Mouse (Mus musculus) right cerebral cortex, postnatal 25 days (tissue): ENCODE measurements around the gene Usp35.

Source experiments
- DNase-seq: peaks from one replicate; pipeline ENCODE4 v3.0.0; 2022

Gene Usp35

GRCm38 (mm10) chr7:97313364-97313995 lies 18.3 kb downstream of the Usp35 start:
- no peak for DNase-seq

DNA sequence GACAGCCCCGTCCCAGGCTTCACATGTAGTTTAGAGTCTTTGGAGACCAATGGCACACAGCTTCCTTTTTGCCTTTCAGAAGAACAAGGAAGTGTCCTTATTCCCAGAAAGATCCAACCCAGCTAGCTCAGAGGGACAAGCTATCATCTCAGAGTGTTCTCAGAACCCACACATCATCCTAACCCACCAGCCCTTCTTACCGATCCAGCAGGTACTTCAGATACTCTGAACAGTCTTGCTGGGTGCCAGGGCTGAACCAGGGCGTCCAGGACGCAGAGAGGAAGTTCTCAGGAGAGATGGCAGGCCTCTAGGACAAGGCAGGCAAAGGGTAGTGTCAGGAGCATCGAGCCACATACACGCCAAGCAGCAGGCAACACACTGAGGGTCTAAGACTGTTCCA lies 19.0 kb downstream of the Usp35 start:
- DNase-seq = no peak

GRCm38 (mm10) chr7:97312196-97312595 lies 19.6 kb downstream of the Usp35 start:
- no peak for DNase-seq

GRCm38 (mm10) chr7:97311620-97312019 lies 20.2 kb downstream of the Usp35 start:
- no peak for DNase-seq

- no peak for DNase-seq
Measured at GRCm38 (mm10) chr7:97310341-97310635, 21.5 kb downstream of the Usp35 start.

GRCm38 (mm10) chr7:97309461-97310340 lies 22.1 kb downstream of the Usp35 start:
- DNase-seq = peak; percentile 2

- peak; percentile 3 for DNase-seq
Measured at GRCm38 (mm10) chr7:97307546-97307945, 24.3 kb downstream of the Usp35 start.

DNA sequence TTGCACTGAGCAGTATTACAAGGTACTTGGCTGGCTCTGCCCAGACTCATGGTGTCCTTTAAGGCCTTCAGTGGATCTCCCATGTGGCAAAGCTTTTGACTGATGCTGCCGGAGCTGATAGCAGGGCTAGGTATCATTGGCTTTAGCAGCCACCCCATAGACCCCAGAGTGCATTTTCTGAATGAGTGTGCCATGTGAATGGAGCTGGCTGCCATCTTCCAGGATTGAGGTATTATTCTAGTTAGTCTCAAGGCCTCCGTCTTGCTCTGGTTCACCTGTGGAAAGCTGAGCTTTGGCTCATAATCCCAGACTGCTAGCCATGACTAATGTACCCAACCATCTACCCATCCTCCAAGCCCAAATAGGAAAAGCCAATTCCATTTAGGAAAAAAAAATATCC lies 25.0 kb downstream of the Usp35 start:
- no peak for DNase-seq

DNA sequence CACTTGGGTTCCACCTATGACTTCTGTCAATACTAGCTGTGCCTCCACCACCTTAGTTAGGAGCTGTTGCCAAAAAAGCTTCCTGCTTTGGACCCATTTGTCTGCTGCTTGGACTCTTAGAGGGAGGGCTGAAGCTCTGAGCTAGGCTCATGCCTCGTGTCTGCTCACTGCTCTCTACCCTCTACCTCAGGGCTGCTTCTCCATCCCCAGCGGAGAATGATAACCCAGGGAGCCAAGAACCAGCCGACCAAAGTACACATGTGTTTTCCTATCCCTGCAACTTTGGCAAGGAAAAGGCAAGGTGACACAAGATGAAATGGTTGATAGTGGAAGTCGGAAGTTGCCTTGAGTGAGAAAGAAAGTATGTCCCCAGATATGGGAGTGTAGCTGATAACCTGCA lies 26.6 kb downstream of the Usp35 start:
- no peak for DNase-seq

DNA sequence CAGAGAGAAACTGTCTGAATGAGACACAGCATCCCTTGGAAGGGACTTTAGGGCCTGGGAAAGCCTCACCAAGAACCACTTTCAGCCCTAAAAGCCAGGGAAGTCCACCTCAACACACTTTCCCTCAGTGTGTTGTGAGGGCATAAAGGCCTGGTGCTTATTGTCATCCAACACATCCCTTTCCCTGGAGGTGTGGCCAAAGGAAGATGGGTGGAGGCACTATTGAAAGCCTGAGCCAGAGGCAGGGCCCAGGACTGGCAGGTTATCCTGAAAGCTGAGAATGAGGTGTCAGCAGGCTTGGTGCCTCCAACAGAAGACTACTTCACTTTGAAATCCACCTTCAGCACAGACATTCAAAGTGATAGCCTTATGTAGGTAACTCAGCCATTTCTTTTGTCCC lies 27.3 kb downstream of the Usp35 start:
- DNase-seq = no peak

- DNase-seq = no peak
Measured at GRCm38 (mm10) chr7:97303614-97304013, 28.2 kb downstream of the Usp35 start.

DNA sequence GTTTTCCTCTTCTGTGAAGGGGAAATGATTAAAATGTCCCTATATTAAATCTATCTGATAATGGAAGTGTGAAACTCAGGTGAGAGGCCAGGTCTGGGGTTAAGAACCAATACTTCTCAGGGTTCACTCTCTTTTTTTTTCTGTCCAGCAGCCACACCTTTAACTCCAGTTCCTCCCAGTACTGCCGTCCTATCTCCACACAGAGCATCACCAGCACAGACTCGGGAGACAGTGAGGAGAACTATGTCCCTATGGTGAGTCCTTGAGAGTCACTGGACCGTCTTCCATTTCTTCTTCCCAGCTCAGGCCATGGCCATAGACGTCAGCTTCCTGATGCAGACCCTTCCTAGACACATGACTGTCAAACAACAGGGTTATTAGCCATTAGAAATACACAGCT lies 28.9 kb downstream of the Usp35 start:
- DNase-seq = no peak

- DNase-seq = no peak
Measured at GRCm38 (mm10) chr7:97302261-97302660, 29.6 kb downstream of the Usp35 start.

DNA sequence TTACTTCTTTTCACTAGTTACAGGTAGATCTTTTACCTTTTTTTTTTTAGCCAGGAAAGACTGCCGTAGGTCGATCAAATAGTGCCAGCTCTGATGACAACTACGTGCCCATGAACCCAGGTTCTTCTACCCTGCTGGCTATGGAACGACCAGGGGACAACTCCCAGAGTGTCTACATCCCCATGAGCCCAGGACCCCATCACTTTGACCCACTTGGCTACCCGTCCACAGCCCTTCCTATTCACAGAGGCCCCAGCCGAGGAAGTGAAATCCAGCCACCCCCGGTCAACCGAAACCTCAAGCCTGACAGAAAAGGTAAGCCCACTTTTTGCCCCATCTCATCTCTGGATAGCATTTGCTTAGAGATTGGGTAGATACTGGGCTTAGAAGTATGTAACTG lies 30.5 kb downstream of the Usp35 start:
- DNase-seq = no peak

- DNase-seq = no peak
Measured at GRCm38 (mm10) chr7:97300914-97301313, 30.9 kb downstream of the Usp35 start.

- no peak for DNase-seq
Measured at GRCm38 (mm10) chr7:97298943-97299342, 32.9 kb downstream of the Usp35 start.

GRCm38 (mm10) chr7:97298279-97298678 lies 33.5 kb downstream of the Usp35 start:
- DNase-seq = no peak

- peak; percentile 61 for DNase-seq
Measured at GRCm38 (mm10) chr7:97297466-97297865, 34.4 kb downstream of the Usp35 start.

DNA sequence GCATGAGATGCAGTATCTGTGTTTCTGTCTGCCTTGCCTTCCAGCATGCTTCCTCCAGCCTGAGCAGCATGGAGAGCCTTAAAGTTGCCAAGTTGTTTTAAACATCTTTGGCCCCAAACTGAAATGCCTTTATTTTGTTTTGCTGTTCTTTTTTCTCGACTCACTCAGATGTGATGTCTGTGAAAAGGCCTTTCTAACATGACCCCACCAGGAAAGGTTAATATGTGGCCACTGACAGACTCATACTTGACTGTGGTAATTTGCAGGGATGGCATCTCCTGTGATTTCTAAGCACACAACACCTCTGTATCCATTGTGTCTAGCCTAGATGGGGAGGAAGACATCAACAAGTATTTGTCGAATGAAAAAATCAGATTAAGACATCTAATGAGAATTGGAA lies 34.8 kb downstream of the Usp35 start:
- no peak for DNase-seq

DNA sequence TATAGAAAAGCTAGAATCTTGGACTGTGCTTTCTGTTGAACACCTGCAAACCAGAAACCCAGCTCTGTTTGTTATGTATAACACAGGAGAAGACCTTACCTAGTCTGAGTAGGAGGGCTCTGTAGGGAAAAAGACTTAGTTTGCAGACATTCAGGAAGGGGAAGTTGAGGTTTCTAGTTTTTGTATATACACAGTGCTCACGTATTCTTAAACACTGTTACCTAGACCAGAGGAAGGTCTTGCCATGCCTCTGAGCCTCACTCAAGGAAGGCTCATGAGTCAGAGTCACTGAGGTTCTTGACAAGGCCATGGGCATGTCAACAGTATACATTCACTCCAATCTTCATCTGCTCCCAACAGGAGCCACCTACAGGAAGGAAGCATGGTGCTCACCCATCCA lies 60.8 kb downstream of the Usp35 start:
- no peak for DNase-seq

DNA sequence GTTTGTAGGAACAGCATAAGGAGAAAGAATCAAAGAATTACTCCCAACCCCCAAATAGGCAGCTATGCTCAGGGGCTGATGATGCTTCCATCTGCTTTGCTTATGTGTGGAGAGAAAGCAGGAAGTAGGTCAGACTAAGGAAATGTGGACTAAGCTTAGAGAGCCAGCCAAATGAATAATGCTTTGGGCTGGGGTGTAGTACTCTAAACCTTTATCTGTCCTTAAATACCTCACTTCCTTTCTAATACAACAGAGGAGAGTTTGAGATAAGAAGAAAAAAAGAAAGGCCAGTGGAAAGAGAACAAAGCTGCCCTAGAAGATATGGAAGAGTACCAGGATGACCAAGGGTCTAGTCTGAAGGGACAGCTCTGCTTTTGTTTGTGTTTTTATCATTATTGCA lies 61.5 kb downstream of the Usp35 start:
- DNase-seq = no peak

DNA sequence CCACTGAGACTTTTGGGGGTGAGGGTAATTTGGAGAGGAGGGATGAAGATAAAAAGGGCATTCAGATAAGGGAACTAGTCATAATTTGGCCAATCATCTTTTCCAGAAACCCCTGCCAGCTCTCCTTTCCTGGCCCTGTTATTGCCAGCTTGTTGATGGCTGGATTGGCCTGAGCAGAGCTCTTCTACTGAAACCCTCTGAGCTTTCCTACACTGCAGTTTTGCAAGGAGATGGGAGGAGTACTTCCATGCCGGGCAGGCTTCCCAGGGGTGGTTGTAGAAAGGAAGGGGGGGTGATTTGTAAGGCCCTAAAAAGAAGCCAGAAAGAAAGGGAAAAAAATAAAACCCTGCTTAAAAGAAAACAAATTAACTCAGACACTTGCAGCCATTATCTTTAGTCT lies 69.3 kb downstream of the Usp35 start:
- no peak for DNase-seq
